Mouse (Mus musculus): Measurements from ENCODE around the gene Map4. TPM values are rescaled to one million over a fixed set of nuclear protein-coding genes. Genes with fewer than 3 reads are reported as not detected.
"Not testable (repeated sequence)": the region's sequence is repeated elsewhere in the genome, so short reads cannot be mapped to it uniquely, and the experiment has no call there.

Map4 gene
- total RNA-seq, 2 experiments from 2014 or later, result 4.1 to 31.0 TPM

- ATAC-seq (replicated peaks; ENCODE audit: low FRiP score, poor library complexity, severe bottlenecking), result no peak
Measured at GRCm38 (mm10) chr9:110054080-110054421, 122.8 kb downstream of the Map4 start.

GRCm38 (mm10) chr9:110054781-110055180, 123.5 kb downstream of the Map4 start:
- ATAC-seq (replicated peaks; ENCODE audit: low FRiP score, poor library complexity, severe bottlenecking), result no peak

- ATAC-seq (replicated peaks; ENCODE audit: low FRiP score, poor library complexity, severe bottlenecking), result no peak
Measured at GRCm38 (mm10) chr9:110057200-110057599, 125.9 kb downstream of the Map4 start.

DNA sequence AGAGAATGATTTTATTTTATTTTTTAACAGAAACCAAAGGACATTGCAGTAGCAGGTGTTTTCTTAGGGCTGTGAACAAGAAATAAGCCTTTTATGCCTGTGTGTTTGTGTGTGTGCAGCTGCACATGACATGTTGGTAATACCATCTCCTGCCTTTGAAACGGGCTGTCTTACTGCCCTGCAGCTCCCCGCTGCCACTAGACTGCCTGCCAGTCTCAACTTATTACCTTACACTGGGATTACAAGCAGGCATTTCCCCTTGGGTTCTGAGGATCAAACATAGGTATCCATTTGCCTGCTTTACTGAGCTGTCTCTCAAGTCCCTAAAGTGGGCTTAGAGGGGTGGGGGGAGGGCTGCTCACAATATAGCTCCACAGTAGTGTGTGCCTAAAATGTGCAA, 129.5 kb downstream of the Map4 start:
- ATAC-seq (replicated peaks; ENCODE audit: low FRiP score, poor library complexity, severe bottlenecking), result no peak

DNA sequence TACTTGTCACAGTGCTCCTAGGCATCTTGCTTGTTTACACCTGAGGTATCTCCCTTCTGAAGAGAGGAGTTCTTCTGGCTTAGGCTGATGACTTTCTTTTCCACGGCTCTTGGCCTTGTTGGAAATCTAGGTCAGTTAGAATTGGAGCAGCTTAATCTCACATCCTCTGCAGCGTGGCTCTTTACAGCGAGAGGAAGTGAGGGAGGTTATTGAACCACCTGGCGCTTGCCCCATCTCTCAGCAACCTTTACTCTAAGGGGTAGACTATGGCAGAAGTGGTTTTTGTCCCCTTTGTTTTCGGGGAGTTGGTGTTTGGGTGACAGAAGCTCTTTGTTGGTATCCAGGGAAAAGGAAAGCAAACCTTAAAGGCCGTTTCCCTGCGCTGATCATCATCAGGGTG, 131.1 kb downstream of the Map4 start:
- no peak for ATAC-seq (replicated peaks; ENCODE audit: low FRiP score, poor library complexity, severe bottlenecking)

- no peak for ATAC-seq (replicated peaks; ENCODE audit: low FRiP score, poor library complexity, severe bottlenecking)
Measured at GRCm38 (mm10) chr9:110062861-110063260, 131.6 kb downstream of the Map4 start.

GRCm38 (mm10) chr9:110064641-110065040, 133.4 kb downstream of the Map4 start:
- no peak for ATAC-seq (replicated peaks; ENCODE audit: low FRiP score, poor library complexity, severe bottlenecking)

DNA sequence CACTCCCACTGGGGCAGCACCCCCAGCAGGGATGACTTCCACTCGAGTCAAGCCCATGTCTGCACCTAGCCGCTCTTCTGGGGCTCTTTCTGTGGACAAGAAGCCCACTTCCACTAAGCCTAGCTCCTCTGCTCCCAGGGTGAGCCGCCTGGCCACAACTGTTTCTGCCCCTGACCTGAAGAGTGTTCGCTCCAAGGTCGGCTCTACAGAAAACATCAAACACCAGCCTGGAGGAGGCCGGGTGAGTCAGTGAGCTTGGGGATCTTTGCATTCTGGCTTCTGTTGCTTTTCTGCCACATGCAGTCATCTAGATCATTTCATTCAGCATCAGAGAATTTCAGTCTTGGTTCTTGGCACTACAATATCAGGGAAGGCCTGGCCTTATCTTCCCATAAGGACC, 137.5 kb downstream of the Map4 start:
- no peak for ATAC-seq (replicated peaks; ENCODE audit: low FRiP score, poor library complexity, severe bottlenecking)

DNA sequence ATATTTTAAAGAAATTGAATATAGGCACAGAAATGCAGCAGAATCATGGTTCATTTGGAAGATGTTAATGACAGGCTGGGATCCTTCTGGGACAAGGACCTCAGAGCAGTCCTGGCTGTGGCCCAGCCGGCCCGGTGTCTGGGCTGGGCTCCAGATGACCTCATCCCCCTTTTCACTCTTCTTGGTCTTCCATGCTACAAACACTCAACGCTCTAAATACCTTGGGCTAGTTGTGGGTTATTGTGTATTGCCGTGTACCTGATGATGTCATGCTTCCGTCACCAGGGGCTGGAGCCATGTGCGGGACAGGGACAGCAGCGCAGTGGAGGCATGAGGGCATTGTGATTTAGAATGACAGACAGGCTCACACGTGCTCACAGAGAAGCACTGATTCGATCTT, 139.1 kb downstream of the Map4 start:
- no peak for ATAC-seq (replicated peaks; ENCODE audit: low FRiP score, poor library complexity, severe bottlenecking)

DNA sequence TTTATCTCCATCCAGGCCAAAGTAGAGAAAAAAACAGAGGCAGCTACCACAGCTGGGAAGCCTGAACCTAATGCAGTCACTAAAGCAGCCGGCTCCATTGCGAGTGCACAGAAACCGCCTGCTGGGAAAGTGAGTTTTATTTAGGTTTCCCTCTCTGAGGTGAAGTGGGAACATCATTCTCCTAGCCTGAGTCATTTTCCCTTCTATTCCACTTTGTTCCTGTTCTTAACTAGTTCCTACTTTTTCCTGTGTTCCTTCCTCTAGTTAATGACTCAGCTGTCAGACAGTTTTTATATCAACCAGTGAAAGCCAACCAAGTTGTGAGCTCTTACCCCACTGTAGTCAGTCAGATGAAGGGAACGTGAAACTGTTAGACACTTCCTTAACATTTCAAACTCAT, 139.8 kb downstream of the Map4 start:
- no peak for ATAC-seq (replicated peaks; ENCODE audit: low FRiP score, poor library complexity, severe bottlenecking)

DNA sequence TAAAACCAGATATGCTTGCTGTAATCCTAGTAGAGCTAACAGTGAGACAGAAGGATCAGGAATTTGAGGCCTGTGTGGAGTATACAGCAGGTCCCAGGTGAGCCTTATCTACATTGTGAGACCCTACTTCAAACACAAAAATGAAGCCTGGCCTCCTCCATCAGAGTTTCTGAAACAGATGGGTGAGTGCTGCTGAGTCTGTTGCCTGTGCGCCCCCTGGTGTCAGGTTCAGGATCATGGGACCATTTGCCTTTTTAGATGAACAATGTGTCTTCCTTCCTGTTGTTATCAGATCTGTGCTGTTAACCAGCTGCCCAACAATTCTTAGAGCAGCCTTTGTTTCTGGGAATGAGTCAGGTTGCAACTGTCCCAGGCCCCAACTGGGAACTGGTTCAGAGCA, 140.6 kb downstream of the Map4 start:
- ATAC-seq (replicated peaks; ENCODE audit: low FRiP score, poor library complexity, severe bottlenecking), result peak; percentile 40; the same call in 1 of the 2 replicates

GRCm38 (mm10) chr9:110076468-110076867, 145.2 kb downstream of the Map4 start:
- ATAC-seq (replicated peaks; ENCODE audit: low FRiP score, poor library complexity, severe bottlenecking), result not testable (repeated sequence)

GRCm38 (mm10) chr9:110081066-110081465, 149.8 kb downstream of the Map4 start:
- ATAC-seq (replicated peaks; ENCODE audit: low FRiP score, poor library complexity, severe bottlenecking), result no peak

- no peak for ATAC-seq (replicated peaks; ENCODE audit: low FRiP score, poor library complexity, severe bottlenecking)
Measured at GRCm38 (mm10) chr9:110084201-110084964, 153.1 kb downstream of the Map4 start.

DNA sequence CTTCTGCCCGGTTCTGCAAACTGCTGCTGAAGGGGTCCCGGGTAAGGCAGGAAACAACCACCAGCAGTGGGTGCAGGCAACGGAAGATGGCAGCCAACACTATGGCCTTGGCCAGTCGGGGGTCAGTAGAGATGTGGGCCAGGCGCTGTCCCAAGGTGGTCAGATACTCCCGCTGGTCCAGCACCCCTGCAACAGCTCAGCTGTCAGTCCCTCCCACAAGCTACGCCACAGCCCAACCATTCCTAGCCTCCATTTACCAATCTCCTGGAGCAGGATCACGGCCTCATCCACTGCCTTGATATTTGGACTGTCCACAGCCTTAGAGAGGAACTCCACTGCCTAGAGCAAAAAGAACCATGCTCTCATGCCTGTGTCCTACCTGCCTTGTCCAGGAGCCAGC, 154.4 kb downstream of the Map4 start:
- no peak for ATAC-seq (replicated peaks; ENCODE audit: low FRiP score, poor library complexity, severe bottlenecking)

- no peak for ATAC-seq (replicated peaks; ENCODE audit: low FRiP score, poor library complexity, severe bottlenecking)
Measured at GRCm38 (mm10) chr9:110093303-110093702, 162.0 kb downstream of the Map4 start.

DNA sequence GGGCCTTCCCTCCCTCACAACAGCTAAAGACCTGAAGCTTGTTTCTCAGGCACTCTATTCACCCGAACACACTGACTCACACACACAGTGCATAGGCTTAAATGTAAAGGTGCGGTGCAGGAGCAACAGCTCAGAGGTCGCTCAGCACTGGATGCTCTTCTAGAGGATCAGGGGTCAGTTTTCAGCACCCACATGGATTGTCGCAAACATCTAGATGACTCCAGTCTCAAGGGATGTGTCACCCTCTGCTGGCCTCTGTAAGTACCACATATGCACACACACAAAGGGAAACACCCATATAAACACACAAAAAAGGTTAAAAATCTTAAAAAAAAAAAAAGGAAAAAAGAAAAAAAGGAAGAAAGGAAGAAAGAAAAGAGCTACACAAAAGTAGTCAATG, 163.5 kb downstream of the Map4 start:
- no peak for ATAC-seq (replicated peaks; ENCODE audit: low FRiP score, poor library complexity, severe bottlenecking)

DNA sequence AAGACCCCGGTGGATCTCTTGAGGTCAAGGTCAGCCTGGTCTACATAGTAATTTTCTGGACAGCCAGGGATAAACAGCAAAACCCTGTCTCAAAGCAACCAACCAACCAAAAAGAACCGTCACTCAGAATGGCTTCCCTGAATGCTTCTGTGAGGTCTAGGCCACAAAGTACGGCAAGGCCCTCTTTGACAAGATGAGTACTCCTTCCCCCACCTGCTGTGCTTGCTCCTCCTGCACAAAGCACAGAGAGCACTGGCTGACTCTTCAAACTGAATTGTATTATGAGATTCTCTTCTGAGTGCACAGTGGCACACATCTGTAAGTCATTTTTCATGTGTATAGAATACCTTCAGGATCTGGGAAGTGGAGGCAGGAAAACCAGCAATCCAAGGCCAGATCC, 166.5 kb downstream of the Map4 start:
- no peak for ATAC-seq (replicated peaks; ENCODE audit: low FRiP score, poor library complexity, severe bottlenecking)

GRCm38 (mm10) chr9:110100627-110101600, 169.7 kb downstream of the Map4 start:
- peak; percentile 100 for ATAC-seq (replicated peaks; ENCODE audit: low FRiP score, poor library complexity, severe bottlenecking)

DNA sequence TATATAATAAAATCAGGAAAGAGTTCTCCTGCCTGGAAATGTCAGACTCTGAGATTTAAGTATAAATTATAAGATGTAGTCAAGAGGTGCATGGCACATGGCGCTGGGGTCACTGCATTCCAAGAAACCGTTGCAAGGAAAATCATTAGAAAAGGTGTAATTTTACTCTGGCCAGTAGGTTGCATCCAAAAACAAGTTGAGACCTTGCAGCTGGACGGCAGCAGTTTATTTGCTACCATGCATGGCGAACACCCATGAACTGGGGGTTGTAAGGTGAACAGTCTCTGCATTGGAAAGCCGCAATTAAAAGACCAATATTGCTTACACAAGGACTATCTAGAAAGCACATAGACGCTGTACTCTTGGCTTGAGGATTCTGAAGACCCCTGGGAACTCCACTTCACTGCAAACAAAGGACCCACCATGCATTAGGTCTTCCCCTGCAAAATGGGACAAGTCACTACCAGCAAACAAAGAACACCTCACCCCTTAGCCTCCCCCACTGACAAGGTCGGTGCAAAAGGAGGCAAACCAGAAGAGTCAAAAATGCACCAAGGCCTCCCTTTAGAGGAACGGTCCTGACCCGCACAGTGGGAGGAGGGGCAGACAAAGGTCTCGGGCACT, 185.2 kb downstream of the Map4 start:
- ATAC-seq (replicated peaks; ENCODE audit: low FRiP score, poor library complexity, severe bottlenecking), result no peak

Data from erythroid progenitor cell, adult 5-6 weeks (primary cell).